Mouse (Mus musculus): ENCODE results near the gene Specc1l.

DNA sequence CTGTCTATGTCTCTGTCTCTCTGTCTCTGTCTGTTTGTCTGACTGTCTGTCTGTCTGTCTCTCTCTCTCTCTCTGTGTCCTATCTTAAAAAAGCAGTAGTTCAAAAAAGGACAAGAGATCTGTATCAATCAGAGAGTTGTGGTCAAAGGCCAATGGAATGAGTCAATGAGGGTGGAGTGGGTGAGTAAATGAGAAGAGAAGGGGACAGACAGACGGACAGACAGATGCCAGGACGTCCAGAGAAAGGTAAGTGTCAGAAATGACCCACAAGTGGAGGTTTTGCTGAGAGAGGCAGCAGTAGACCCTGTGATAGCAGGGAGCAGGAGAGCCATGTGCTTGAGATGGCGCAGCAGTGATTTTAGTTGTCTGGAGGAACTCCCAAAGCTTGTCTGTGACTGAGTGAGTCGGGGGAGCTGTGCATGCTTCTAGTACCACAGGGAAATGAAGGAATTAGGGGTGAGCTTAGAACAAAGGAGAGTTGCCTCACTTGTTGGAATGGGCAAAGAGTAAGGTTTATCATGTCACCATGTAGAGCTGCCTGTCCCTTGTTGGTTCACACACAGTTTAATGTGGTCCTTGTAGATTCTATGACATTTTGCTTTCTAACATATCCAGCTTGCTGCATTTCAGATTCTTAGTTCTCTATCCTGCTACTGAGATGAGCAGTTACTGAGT, 10.2 kb downstream of the Specc1l start:
- no peak for TF ChIP-seq POLR2A (IDR thresholded peaks at IDR 0.05; ENCODE audit: control insufficient read depth, low read depth, low read length)
- no peak for TF ChIP-seq CTCF (IDR thresholded peaks at IDR 0.05; ENCODE audit: control insufficient read depth, insufficient read depth, insufficient replicate concordance, low read depth, low read length)

All from testis, adult 2 months (tissue).